Mouse (Mus musculus) v-Abl transformed pro-B cells (cell line): Measurements from ENCODE around the gene Olfr76.
"Not testable (repeated sequence)": the region's sequence is repeated elsewhere in the genome, so short reads cannot be mapped to it uniquely, and the experiment has no call there.

Source experiments
- in situ Hi-C, 2 experiments: fragments of 400-800 bp; cut with MboI; formaldehyde crosslinking; loops; one replicate each; pipeline ENCODE4 v1.15.1; 2025; ENCODE audit not compliant: unreplicated experiment in 2 of 2

Olfr76 gene

DNA sequence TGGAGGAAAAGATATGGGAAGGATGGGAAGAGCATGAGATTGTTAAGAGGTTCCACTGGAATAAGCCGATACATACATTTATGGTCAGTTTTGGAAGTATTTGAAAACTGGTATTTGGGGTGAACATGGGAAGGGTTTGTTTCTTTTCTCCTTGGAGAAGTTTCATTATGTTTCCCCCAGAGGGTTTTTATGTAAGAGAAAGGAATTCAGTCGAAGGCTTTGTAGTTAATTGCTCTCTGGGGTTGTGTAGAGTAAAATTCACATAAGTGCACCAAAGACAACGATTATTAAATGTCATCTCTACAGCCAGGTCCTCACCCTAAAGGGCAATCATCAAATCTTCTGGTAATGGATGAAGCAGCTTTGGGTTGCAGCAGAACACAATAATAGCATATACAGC lies at the start of gene Olfr76:
Gene Olfr76, minus strand, starts transcription at position 101 of the 400 bp plus-strand sequence.
- in situ Hi-C loops, result no loop called here

DNA sequence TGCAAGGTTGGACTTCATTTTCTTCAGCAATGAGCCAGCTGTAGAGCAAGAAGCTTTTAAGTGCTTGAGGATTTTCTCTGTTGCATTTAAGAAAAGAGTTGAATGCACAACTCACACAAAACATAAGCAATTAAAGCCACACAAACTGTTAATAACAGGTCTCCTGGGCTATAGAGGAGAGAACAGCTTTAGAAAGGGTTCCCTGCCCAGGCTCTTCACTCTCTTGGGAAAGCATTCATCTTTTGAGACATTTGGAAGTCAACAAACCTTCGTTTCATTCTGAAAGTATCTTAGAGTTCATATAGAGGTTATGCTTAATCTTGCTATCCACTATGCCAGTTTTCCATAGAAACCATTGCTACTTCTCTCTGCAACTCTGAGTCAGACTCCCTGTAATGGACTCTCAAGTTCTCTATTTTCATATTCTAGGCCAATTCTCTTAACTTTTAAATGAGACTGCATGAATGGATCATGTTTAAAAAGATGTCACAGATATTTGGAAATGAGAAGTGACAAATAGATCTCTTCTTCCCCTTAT lies 47.1 kb upstream of the Olfr76 start, which contains the start of gene Olfr1555-ps1:
Gene Olfr1555-ps1, minus strand, starts transcription at position 51 of the 538 bp plus-strand sequence.
- in situ Hi-C loops, result not testable (repeated sequence)

DNA sequence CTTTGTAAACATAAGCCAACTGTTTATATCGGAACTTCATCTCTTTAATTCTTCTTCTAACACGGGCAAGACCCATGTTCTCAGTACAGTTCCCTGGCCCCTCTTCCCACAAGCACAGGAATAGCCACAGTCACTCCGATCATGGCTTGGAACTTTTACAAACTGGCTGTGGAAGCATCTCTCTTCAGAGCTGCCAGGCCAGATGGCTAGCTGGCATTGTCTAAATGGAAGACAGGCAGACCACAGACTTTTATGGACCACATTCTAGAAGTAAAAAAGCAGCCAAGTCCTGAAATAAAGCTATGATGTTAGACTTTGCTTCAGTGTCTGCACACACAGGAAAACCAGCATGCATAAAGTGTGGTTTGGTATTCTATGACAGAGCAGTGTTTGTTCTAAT lies 22.4 kb upstream of the Olfr76 start:
- in situ Hi-C loops, result loop anchor here (25.0 kb wide), 2 partner anchors 367 to 692 kb away; partner anchors contain the start of genes Dtx4 (in 1 of the 2) and Gm5244 (in 1 of the 2)

DNA sequence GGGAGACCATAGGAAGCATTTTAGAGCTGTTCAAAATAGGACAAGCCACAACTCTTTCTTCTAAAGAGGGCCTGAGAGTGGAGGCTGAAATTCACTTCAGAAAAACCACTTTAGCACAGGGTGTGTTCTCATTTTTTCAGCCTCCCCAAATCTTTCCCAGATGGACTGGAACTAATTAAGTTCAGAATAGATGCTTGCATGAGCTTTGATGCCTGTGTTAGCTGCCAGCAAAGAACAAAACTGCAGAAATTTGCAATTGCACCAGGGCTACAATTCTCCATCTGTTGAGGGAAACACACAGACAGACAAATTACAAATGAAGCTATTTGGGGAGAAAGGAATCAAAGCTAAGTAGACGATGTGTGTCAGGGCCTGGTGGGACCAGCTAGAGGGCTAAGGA lies 20.4 kb upstream of the Olfr76 start:
- in situ Hi-C loops, result loop anchor here (25.0 kb wide), 2 partner anchors 369 to 694 kb away; partner anchors contain the start of genes Dtx4 (in 1 of the 2) and Gm5244 (in 1 of the 2)

DNA sequence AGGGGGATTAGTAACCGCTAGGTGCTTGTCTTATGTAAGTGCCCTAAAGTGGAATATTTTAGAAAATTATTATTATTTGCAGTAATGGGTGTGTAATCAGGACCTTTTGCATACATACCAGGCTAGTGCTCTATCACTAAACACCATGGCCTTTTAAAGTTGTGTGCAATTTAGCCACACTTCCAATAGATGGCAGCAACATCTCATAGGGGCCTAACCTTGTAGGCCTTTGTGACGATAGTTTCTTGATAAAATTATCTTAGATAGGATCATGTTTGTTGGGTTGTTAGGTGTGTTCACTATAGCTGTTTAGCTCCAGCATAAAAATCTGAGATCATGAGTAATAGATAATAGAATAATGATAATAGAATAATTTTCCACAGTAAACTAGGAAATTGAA lies 11.3 kb upstream of the Olfr76 start:
- in situ Hi-C loops, result loop anchor here (10.0 to 25.0 kb wide), 5 partner anchors 291 to 703 kb away; partner anchors contain the start of genes Dtx4 (in 1 of the 2), Gm4952 (in 1 of the 2), Gm5244 (in 1 of the 2) and Pfpl (in 1 of the 2)

DNA sequence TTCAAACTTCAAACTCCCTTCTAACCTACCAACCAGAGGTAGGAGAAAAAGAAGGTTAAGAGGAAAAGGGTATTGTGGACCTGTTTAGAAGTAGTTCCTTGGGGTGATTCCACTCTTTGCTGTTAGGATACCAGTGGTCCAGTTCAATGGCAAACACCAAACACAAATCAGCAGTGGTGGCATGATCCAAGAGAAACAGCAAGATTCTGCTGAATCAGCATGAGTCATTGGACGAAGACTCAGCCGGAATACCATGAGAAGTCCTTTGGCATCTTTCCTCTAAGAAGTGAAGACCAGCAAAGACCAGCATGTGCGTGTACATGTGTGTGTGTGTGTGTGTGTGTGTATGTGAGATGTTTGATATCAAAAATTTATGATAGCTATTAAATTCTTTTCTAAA lies 6.5 kb downstream of the Olfr76 start:
- in situ Hi-C loops, result no loop called here

DNA sequence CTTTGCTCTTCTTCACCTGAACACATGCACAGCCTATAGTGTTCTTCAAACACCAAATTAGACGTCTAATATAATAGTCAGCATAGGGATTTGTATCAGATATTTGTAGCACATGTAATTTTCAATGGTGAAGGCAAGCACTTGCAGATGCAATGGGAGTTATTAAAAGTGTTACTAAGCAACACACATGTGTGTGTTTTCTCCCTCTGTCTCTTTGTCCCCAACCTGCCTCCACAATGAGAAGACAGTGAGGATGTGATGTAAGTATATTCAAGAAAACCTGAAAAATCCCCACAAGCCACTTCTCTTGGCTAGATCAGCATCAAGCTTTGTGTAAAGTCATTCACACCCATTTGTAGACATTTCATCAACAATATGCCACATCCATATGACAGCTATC lies 7.2 kb downstream of the Olfr76 start, which contains the start of gene Olfr1428:
Gene Olfr1428, minus strand, starts transcription at position 101 of the 400 bp plus-strand sequence.
- in situ Hi-C loops, result no loop called here

DNA sequence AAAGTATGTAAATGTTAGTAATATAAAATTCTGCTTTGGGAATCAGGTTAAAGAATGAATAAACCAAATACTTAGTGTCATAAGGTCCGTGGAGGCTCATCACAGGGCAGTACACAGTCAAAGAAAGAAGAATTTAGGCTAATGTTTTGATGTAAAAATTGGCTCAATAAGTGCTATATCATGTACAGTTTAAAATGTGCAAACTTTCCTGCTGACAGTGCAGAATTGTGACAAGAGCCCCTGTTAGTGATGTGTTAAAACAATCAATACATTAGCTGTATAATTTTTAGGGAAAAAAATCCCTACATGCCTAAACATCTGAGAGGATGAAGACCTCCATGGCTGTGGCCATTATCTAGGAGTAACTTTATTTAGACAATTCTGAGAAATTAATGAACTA lies 9.2 kb downstream of the Olfr76 start:
- in situ Hi-C loops, result no loop called here

DNA sequence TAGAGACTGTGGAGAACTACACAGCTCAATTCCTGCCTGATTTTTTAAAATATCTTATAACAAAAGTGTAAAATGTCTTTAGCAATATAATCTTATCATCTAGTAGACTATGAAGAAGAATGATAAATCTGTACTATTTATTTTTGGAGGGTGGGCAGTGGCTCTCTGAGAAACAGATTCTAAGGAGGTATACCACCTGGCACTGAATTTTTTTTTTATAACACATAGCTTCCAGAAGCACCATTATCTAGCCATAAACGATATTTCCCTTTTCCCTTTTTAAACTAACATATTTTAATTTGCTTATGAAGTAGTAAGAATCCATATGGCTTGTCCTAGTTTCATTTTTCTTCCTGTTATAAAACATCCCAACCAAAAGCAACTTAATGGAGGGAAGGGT lies 18.5 kb downstream of the Olfr76 start:
- in situ Hi-C loops, result no loop called here

DNA sequence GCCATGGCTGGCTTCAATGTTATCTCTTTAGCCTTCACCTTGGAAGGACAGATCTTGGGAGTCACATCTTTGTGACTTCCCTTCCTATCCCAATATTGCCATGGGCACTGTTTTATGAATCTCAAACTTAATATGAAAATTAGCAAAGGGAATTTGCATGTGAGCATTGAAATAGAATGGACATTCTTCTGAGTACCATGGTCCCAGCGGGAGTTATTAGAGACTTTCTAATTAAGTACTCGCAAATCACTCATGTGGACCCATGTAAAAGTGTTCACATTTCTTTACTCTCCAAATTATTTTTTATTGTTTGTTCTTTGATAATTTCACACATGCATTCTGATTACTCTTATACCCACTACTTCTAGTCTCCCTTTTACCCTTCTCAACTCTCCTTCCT lies 19.8 kb downstream of the Olfr76 start, which contains the start of gene Olfr1427:
Gene Olfr1427, minus strand, starts transcription at position 101 of the 400 bp plus-strand sequence.
- in situ Hi-C loops, result no loop called here

DNA sequence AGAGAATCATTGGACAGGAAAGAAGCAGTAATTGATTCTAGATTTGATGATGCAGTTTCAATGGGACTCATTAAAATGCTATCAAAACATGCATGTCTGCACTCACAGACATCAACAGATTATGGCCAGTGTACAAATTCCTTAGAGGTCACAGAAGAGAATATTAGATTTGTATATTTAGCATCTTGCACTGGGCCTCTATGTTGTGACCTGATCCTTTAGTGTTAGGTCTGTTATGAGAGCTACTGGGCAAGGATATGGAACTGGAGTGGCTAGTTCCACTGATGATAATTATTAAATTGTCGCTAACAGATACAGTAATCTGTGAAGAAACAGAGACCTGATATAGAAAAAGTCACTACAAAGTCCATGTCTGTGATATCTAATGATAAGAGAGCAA lies 31.1 kb downstream of the Olfr76 start, which contains the start of gene Olfr1426:
Gene Olfr1426, minus strand, starts transcription at position 101 of the 400 bp plus-strand sequence.
- in situ Hi-C loops, result no loop called here

DNA sequence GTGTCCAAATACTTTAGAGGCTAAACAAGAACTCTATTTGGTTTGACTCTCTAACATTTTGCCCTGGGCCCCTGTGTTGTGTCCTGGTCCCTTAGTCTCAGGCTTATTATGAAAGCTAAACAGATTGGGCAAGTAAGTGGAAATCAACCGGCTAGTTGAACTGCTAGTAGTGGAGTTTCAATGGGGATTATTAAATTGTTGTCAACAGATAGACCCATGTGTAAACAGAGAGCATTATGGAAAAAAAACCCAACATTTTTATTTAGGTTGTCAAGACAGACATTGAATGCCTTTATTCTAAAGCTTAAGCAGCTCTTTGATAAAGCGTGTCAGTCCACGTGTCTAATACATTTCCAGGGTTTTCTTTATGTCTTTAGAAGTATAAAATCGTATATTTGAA lies 45.4 kb downstream of the Olfr76 start, which contains the start of gene Olfr1425:
Gene Olfr1425, minus strand, starts transcription at position 101 of the 400 bp plus-strand sequence.
- in situ Hi-C loops, result not testable (repeated sequence)

DNA sequence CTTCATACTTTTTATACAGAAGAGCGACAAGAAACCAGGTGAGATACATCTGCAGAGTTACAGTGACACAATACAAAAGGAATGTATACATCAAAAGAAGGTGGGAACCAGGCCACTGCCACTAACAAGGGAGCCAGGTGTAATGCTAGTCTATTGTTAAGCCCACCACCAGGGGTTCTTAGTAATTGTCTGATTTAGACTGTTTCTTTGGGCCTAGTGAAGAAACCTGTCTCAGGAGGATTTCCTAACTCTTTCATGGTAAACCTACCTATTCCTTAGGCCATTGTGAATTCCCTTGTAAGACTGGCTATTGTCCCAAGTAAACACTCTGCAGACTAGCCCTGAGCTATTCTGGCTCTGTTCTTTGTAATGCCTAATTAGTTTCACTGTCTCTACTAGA lies 53.5 kb downstream of the Olfr76 start:
- in situ Hi-C loops, result not testable (repeated sequence)
